Mouse (Mus musculus) mature B cell (primary cell): ENCODE measurements around the gene Golga2.
"Not testable (repeated sequence)": the region's sequence is repeated elsewhere in the genome, so short reads cannot be mapped to it uniquely, and the experiment has no call there.

Source experiments
- in situ Hi-C: fragments of 300-500 bp; cut with MboI; formaldehyde crosslinking; loops from 2 replicates; pipeline ENCODE4 v1.14.3; 2019

The Golga2 gene

GRCm38 (mm10) chr2:32288371-32288931, 1.3 kb downstream of the Golga2 start:
- in situ Hi-C loops = no loop called here

- in situ Hi-C loops = no loop called here
These were observed 2.4 kb downstream of the Golga2 start for GRCm38 (mm10) chr2:32289578-32289977.

- in situ Hi-C loops = no loop called here
These were observed 7.2 kb downstream of the Golga2 start for GRCm38 (mm10) chr2:32294348-32294747.

GRCm38 (mm10) chr2:32295285-32295684, 8.1 kb downstream of the Golga2 start:
- in situ Hi-C loops = no loop called here

- in situ Hi-C loops = not testable (repeated sequence)
These were observed 8.7 kb downstream of the Golga2 start for GRCm38 (mm10) chr2:32295842-32296241.

GRCm38 (mm10) chr2:32299469-32299868, 12.3 kb downstream of the Golga2 start:
- in situ Hi-C loops = no loop called here

- in situ Hi-C loops = no loop called here
These were observed 15.8 kb downstream of the Golga2 start for GRCm38 (mm10) chr2:32302952-32303351.

GRCm38 (mm10) chr2:32304145-32304832, 17.1 kb downstream of the Golga2 start:
- in situ Hi-C loops = no loop called here

- in situ Hi-C loops = no loop called here
These were observed 18.5 kb downstream of the Golga2 start for GRCm38 (mm10) chr2:32305668-32306067.

GRCm38 (mm10) chr2:32306176-32306575, 19.0 kb downstream of the Golga2 start:
- in situ Hi-C loops = no loop called here

- in situ Hi-C loops = no loop called here
These were observed 20.1 kb downstream of the Golga2 start for GRCm38 (mm10) chr2:32307247-32307798.

GRCm38 (mm10) chr2:32307941-32308760, 21.0 kb downstream of the Golga2 start:
- in situ Hi-C loops = no loop called here

- in situ Hi-C loops = no loop called here
These were observed 21.8 kb downstream of the Golga2 start for GRCm38 (mm10) chr2:32308870-32309568.

- in situ Hi-C loops = no loop called here
These were observed 23.1 kb downstream of the Golga2 start for GRCm38 (mm10) chr2:32310096-32310845.

GRCm38 (mm10) chr2:32311443-32312317, 24.5 kb downstream of the Golga2 start:
- in situ Hi-C loops = no loop called here

- in situ Hi-C loops = no loop called here
These were observed 25.3 kb downstream of the Golga2 start for GRCm38 (mm10) chr2:32312318-32312964.

- in situ Hi-C loops = no loop called here
These were observed 27.6 kb downstream of the Golga2 start for GRCm38 (mm10) chr2:32314831-32315230.

GRCm38 (mm10) chr2:32315751-32316150, 28.6 kb downstream of the Golga2 start:
- in situ Hi-C loops = no loop called here

- in situ Hi-C loops = no loop called here
These were observed 29.9 kb downstream of the Golga2 start for GRCm38 (mm10) chr2:32316887-32317656.
